Mouse (Mus musculus): Measurements from ENCODE around the gene Ifi211. TPM values are rescaled to one million over a fixed set of nuclear protein-coding genes. Genes with fewer than 3 reads are reported as not detected.
"Not testable (repeated sequence)": the region's sequence is repeated elsewhere in the genome, so short reads cannot be mapped to it uniquely, and the experiment has no call there.

Gene Ifi211
- polyA plus RNA-seq, 1 experiment from 2014 or later = 1.9 TPM

DNA sequence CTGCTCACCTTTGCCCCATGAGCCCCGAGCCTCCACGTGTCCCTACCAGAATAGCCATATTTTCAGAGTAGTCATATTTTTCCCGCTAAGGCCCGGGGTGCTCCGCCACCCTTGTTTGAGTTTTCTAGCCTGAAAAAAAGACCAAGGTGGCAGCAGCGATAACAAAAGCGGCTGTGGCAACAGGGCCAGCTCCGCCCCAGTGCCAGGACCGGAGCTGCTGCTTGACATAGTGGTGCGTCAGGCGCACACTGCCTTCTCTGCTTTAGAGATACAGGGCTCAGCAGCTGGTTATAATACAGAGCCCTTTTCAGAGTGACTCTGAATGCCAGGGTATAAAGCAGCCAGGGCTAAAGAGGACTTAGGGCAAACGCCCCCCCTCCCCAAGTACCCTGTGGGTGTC lies 46.3 kb downstream of the Ifi211 start:
- no peak for TF ChIP-seq CTCF (IDR thresholded peaks at IDR 0.05; ENCODE audit: low read depth)
- Histone ChIP-seq H3K27me3 (ENCODE audit: insufficient read depth, low read length) (no peaks in the 10 kb centered on the region), H3K9ac (ENCODE audit: low read depth, low read length) (no peak overlapping the region), H3K4me3 (replicated peaks; ENCODE audit: low read depth, low read length) (no peak overlapping the region), H3K9me3 (replicated peaks; ENCODE audit: low read length) (no peaks in the 10 kb centered on the region), H3K27ac (no peak overlapping the region), H3K4me2 (ENCODE audit: low read length) (no peak overlapping the region), H3K4me1 (replicated peaks; ENCODE audit: insufficient read depth, low read length) (no peaks in the 10 kb centered on the region), H3K36me3 (ENCODE audit: insufficient read depth, low read length) (no peaks in the 10 kb centered on the region)
- WGBS = 85% methylated on average over 12 of the region's 12 CpGs
- ATAC-seq (replicated peaks; ENCODE audit: low FRiP score, low read depth) = no peak
- no peak for DNase-seq (ENCODE audit: low spot score)

- H3K4me3 ChIP-seq (replicated peaks; ENCODE audit: low read depth, low read length); ATAC-seq (replicated peaks; ENCODE audit: low FRiP score, low read depth): not testable (repeated sequence)
- DNase-seq (ENCODE audit: low spot score) = peak; percentile 3
Observed at GRCm38 (mm10) chr1:173853711-173854110, 59.1 kb downstream of the Ifi211 start.

DNA sequence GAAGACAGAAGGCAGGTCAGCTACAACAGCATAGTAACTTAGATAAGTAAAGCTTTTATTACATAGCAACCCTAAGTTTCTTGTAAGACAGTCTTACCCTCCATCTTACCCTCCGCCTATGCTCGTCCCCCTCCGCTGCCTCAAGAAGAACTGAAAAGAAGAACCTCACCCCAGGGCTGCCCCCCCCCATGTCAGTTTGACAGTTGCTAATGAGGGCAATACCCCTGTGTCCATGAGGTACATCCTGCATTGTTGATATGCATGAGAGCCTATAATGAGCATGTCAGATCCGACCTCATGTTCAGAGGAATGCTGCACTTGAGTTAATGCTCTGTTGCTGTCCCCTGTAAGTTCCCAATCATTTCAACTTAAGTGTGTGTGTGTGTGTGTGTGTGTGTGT lies 60.0 kb downstream of the Ifi211 start:
- H3K9me3 ChIP-seq (replicated peaks; ENCODE audit: low read length); ATAC-seq (replicated peaks; ENCODE audit: low FRiP score, low read depth): not testable (repeated sequence)

More at GRCm38 (mm10) chr1:173853711-173854110, 59.1 kb downstream of the Ifi211 start:
- H3K4me2 ChIP-seq (ENCODE audit: low read length); H3K27me3 ChIP-seq (ENCODE audit: insufficient read depth, low read length); H3K4me1 ChIP-seq (replicated peaks; ENCODE audit: insufficient read depth, low read length); H3K36me3 ChIP-seq (ENCODE audit: insufficient read depth, low read length); H3K9me3 ChIP-seq (replicated peaks; ENCODE audit: low read length); H3K9ac ChIP-seq (ENCODE audit: low read depth, low read length); H3K27ac ChIP-seq: not testable (repeated sequence)
- peak; percentile 39; the same call in 1 of the 2 replicates for TF ChIP-seq CTCF (IDR thresholded peaks at IDR 0.05; ENCODE audit: low read depth)

More for the DNA sequence above, 60.0 kb downstream of the Ifi211 start:
- DNase-seq (ENCODE audit: low spot score); H3K4me1 ChIP-seq (replicated peaks; ENCODE audit: insufficient read depth, low read length); H3K4me2 ChIP-seq (ENCODE audit: low read length); H3K4me3 ChIP-seq (replicated peaks; ENCODE audit: low read depth, low read length); H3K27ac ChIP-seq; H3K36me3 ChIP-seq (ENCODE audit: insufficient read depth, low read length); H3K9ac ChIP-seq (ENCODE audit: low read depth, low read length); H3K27me3 ChIP-seq (ENCODE audit: insufficient read depth, low read length): not testable (repeated sequence)
- WGBS = 52% methylated on average over 4 of the region's 4 CpGs

Other genes starting within 250 kb of the Ifi211 start
- not detected in 2 replicates for gene Ifi208, start 239.4 kb downstream of the Ifi211 start, polyA plus RNA-seq (2015; fragmentation: Nextera tagmentation; extraction: Ambion mirVana)
- gene Ifi207, start 171.3 kb downstream of the Ifi211 start, polyA plus RNA-seq (2015; fragmentation: Nextera tagmentation; extraction: Ambion mirVana) = 0.97 and 1.1 TPM in 2 replicates
- gene Ifi204, start 146.1 kb downstream of the Ifi211 start, polyA plus RNA-seq (2015; fragmentation: Nextera tagmentation; extraction: Ambion mirVana) = 2.3 and 2.6 TPM in 2 replicates
- gene Mndal, start 29.4 kb upstream of the Ifi211 start, polyA plus RNA-seq (2015; fragmentation: Nextera tagmentation; extraction: Ambion mirVana) = 13.5 and 15.9 TPM in 2 replicates
- 7.7 TPM in 2 replicates for gene Ifi203, start 29.6 kb upstream of the Ifi211 start, polyA plus RNA-seq (2015; fragmentation: Nextera tagmentation; extraction: Ambion mirVana)
- not detected in 2 replicates for gene Ifi202b, start 69.7 kb upstream of the Ifi211 start, polyA plus RNA-seq (2015; fragmentation: Nextera tagmentation; extraction: Ambion mirVana)
- 0.24 and 0.48 TPM in 2 replicates for gene Ifi205, start 118.8 kb upstream of the Ifi211 start, polyA plus RNA-seq (2015; fragmentation: Nextera tagmentation; extraction: Ambion mirVana)
- gene Olfr433, start 127.7 kb upstream of the Ifi211 start, polyA plus RNA-seq (2015; fragmentation: Nextera tagmentation; extraction: Ambion mirVana) = not detected in 2 replicates
- not detected in 2 replicates for gene Olfr432, start 136.2 kb upstream of the Ifi211 start, polyA plus RNA-seq (2015; fragmentation: Nextera tagmentation; extraction: Ambion mirVana)
- gene Olfr430, start 153.6 kb upstream of the Ifi211 start, polyA plus RNA-seq (2015; fragmentation: Nextera tagmentation; extraction: Ambion mirVana) = not detected in 2 replicates
- not detected in 2 replicates for gene Olfr429, start 171.3 kb upstream of the Ifi211 start, polyA plus RNA-seq (2015; fragmentation: Nextera tagmentation; extraction: Ambion mirVana)
- gene Olfr427, start 183.8 kb upstream of the Ifi211 start, polyA plus RNA-seq (2015; fragmentation: Nextera tagmentation; extraction: Ambion mirVana) = not detected in 2 replicates
- not detected in 2 replicates for gene Olfr231, start 208.1 kb upstream of the Ifi211 start, polyA plus RNA-seq (2015; fragmentation: Nextera tagmentation; extraction: Ambion mirVana)
- gene Olfr424, start 218.5 kb upstream of the Ifi211 start, polyA plus RNA-seq (2015; fragmentation: Nextera tagmentation; extraction: Ambion mirVana) = not detected in 2 replicates
- gene Olfr420, start 242.6 kb upstream of the Ifi211 start, polyA plus RNA-seq (2015; fragmentation: Nextera tagmentation; extraction: Ambion mirVana) = not detected in 2 replicates

Data from kidney, postnatal 0 days (tissue).